Mouse (Mus musculus): ENCODE measurements around the gene Gm19684.
"Not testable (repeated sequence)": the region's sequence is repeated elsewhere in the genome, so short reads cannot be mapped to it uniquely, and the experiment has no call there.

DNA sequence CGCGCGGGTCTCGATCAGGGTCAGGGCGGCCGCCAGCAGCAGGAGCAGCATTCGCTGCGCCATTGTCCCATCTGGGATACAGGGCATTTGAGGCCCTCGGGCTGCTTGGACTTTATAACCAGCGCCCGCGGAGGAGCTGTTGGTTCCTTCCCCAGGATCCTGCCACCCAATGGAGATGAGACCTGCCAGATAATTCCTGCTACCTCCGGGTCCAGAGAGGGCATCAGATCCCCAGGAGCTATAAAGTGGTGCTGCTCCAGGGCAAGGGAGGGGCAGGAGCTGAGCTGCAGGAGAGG lies 24.3 kb downstream of the Gm19684 start:
- not testable (repeated sequence) for TF ChIP-seq CTCF (IDR thresholded peaks at IDR 0.05; ENCODE audit: low read depth, low read length); POLR2A (IDR thresholded peaks at IDR 0.05; ENCODE audit: extremely low read depth, insufficient read depth, low read length)
